Mouse (Mus musculus): ENCODE measurements around the gene Atp1b1. TPM values are rescaled to one million over a fixed set of nuclear protein-coding genes. Genes with fewer than 3 reads are reported as not detected.

Gene Atp1b1
- total RNA-seq, 2 experiments from 2014 or later = 416 to 492 TPM

DNA sequence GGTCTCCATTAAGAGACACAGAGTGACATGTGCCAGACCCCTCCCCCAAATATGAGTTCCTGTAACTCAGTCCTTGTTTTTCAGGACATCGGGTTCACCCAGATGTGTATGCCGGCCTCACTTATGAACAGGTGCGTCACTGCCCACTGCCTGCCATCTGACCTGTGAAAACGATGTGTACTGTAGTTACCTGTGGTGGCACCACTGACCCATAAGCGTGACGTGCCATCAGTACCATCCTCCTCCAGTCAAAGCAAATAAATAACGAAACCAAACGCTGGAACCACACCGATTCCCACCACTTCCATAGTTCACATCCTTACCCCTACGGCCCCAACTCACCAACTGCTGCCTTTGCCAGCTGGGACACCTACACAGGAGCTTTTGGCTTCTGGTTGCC is 11.6 kb downstream of the Atp1b1 start:
- no peak for DNase-seq (ENCODE audit: low spot score)
- intact Hi-C loops (cut with DNase I) = no loop called here

DNA sequence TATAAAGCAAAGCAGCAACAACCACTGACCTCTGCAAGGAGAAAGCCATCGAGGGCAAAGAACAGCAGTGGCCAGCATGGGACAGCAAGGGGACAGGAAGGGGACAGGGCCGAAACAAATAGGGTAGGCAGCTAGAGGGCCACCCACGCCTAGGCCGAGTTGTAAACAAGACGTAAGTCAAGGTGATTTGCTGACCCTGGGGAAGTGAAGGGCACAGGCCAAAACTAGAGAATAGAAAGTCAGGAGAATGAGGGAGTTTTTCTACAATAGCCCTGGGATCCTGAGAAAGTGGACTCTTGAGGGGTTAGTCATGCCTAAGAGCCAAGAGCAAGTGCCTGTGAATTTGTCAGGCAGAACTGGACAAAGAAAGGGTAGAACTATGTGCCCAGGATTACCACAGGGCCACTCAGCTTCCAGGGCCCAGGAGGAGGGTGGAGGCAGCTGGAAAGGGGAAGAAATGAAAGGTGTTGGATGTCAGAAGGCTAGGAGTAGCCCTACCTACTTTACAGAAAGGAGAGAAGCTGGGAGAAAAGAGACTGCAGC is 12.5 kb downstream of the Atp1b1 start:
- DNase-seq (ENCODE audit: low spot score) = no peak
- intact Hi-C loops (cut with DNase I) = no loop called here

DNA sequence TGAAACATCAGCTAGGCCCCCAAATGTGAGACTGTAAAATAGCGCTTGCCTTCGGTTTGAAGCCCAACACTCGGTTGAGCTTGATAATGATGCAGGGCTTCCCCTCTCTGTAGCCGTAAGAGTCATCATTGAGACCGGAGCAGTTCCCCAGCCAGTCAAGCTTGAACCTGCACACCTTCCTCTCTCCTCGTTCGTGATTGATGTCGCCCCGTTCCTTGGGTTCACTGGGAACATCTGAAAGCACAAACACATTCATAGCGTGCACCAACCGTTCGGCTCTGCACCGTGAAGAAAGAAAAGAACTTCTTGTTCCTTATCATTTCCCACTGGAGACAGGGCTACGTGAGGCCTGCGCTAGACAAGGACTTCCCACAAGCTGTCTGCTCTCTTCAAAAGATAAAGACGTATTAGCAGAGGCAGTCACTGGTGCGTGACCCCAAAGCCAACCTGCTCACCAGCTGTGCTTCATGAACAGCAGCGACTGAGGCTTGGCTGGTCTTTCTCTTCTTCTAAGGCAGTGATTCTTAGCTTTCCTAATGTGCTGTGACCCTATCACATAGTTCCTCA is 16.7 kb downstream of the Atp1b1 start:
- no peak for DNase-seq (ENCODE audit: low spot score)
- intact Hi-C loops (cut with DNase I) = no loop called here

DNA sequence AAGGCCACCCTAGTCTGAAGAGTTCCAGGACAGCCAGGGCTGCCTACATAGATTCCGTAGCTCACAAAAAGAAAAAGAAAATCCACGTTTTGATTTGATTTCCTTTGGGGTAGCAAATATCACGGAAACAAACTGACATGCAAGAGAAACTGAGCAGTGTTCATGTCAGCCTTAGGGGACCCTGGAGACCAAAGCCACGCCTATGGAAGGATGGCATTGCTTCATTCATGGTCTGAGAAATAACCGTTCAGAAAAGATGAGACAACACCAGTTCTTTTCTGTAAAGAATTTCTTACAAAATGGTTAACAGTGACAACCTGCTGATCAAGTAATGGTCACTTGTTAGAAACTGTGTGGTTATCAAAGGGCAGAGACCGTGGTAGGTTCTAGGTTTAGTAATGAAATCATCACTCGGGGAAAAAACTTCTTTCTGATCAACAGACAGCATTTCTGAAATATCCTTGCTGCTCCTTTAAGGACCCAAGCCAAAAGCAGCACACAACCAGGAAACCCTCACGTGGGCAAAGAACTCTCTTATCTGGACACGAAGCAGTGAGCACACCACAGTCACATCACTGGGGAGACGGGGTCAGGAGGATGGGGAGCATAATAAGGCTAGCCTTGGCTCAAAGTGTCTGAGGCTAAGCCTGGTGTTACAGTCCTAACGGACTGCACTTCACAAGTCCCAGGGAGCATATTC is 17.3 kb downstream of the Atp1b1 start:
- DNase-seq (ENCODE audit: low spot score) = no peak
- intact Hi-C loops (cut with DNase I) = no loop called here

DNA sequence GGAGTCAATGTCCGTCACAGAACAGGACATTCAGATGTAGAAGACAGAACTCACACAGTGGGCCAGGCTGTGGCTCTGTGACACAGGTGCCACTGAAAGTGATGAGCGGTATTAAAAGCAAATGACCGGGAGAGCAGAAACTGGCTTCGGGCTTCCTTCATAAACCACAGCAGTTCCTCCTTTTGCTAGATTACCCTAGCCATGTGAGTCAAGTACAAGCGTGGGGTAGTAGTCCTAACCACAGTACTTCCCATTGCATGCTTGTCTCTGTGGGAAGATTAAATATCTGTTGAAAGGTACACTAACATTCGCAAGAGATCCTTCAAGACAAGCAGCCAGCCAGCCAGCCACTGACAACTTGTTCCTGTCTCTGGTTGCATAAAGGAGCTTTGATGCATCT is 17.9 kb downstream of the Atp1b1 start:
- intact Hi-C loops (cut with DNase I) = no loop called here
- no peak for DNase-seq (ENCODE audit: low spot score)

DNA sequence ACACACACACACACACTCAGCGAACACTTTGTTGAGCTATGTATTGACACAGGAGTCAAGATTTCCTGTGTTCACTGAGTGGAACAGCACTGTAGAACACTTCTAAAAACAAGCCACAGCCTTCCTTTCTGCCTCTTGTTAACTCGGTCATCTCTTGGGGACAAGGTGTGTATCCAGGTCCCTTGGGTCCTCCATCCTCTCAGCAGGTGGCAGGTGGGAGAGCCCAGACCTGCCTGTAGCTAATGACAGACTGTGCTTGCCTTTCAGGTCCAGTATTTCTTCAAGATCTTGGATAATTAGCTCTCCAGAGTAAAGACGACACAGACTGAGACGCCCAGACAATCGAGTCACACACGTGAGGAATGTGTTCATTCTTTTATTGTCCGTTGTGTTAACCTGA is 21.4 kb downstream of the Atp1b1 start:
- no peak for DNase-seq (ENCODE audit: low spot score)
- intact Hi-C loops (cut with DNase I) = no loop called here

DNA sequence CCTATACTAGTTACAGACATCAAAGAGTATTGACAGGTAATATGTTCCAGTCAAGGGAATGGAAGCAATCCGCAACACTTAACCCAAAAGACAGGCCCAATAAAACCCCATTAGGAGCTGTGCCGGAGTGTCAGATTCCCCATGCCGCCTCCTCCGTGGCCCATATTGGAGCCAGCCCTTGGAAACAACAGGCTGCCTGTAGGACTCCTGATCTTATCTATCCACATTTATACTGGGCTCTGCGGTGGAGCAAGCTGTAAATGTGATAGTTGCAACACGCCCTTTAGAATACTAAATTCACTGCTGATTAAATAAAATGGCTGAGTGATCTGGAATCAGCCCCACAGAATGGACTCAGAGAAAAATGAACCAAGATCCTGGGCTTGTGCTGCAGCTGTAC is 24.1 kb downstream of the Atp1b1 start:
- intact Hi-C loops (cut with DNase I) = no loop called here
- DNase-seq (ENCODE audit: low spot score) = no peak

DNA sequence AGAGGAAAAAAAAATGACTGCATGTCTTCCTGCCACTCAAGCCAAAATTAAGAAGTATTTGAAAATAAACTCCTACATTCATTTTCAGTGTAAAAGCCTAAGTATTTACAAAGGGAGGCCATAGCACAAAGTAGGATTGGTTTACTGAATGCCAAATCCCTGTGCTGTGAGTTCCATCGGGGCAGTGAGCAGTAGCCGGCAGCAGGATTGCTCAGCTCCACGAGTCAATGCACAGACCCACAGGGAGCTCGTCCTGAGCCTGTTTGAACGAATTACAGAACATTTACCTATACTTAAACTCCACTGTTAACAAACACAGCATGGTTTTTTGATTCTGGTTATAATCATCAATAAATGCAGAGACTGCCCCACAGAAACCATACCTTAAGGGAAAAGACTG is 25.5 kb downstream of the Atp1b1 start:
- no peak for DNase-seq (ENCODE audit: low spot score)
- intact Hi-C loops (cut with DNase I) = no loop called here

DNA sequence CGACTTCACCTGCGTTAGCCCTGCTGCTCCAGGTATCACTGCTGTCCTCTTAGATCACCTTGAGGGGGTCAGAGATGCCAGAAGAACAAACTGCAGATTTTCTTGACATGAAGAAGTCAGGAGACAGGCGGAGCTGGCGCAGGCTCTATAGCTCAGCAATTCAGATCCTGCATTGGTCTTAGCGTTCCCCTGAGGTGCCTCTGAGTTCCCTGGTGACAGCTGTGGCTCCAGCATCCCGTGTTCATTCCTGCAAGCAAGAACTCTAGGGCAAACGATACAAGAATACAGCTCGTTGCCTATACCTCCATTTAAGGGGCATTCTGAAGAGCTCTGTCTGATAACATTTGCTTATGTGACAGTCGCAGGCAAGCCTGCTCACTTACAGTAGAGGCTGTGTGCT is 29.5 kb downstream of the Atp1b1 start:
- intact Hi-C loops (cut with DNase I) = no loop called here

DNA sequence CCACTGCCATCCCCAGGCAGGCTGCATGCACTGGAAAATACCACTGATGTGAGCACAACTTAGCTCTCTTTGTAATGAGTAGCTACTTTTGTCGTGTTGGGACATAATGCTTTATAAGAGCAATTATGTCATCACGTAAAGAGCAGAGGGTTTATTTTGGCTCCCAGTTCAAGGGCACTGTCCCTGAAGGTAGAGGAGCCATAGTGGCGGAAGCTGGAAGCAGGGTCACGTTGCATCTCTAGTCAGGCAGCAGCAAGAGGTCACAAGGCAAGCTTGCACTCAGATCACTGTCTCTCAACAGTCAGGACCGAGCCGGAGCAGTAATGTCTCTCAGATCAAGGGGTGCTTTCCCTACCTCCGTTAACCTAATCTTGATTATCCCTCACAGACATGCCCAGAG is 30.4 kb downstream of the Atp1b1 start:
- DNase-seq (ENCODE audit: low spot score) = no peak
- intact Hi-C loops (cut with DNase I) = no loop called here

More for the DNA sequence above, 29.5 kb downstream of the Atp1b1 start:
- no peak for DNase-seq (ENCODE audit: low spot score)

DNA sequence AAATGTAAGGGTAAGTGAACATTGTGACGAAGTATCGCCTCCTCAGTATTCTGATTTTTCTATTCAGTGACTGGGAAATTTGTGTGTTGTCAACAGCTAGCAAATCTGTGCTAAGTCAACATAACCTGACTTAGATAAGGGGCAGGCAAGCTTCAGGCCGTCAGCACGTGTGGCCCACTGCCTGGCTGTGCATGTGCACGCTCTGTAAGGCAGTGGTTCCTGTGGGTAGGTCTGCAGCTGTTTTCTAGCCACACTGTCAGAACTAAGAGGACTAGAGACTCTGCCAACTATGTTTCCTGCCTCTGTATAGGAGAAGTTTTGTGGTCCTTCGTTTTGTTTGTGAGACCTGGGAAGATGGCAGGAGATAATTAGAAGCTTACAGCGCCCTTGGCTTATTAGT is 31.9 kb downstream of the Atp1b1 start:
- intact Hi-C loops (cut with DNase I) = no loop called here
- DNase-seq (ENCODE audit: low spot score) = no peak

DNA sequence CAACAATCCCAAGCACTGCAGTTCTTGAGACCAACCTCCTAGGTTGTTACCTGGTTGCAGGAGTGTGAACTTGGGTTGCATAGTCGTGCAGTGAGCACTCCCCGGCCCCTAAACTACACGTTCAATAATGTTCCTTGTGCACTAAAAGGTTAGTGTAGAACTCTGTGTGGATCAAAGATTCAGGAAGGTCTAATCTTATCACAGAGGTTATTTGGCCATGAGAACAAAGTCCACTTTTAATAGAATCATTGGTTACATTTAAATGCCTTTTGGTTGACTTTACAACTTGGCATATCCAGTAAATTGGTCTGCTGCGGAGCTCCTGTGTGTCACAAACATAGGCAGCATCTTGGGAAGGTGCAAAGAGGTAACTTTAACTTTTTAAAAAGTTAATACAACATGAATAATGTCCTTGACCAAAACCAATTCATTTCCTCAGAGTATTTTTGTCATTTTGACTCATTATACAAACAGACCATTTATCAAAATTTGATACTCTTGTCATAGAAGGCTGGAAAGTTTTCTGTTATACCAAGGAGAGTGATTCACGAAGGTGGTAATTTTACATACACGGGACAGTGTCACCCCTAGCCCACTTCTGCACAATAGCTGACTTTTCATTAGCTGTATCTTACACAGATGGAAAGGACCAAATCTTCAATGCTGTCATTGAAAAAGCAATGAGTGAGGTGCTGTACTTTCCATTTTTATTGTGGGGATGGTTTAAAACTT is 37.4 kb downstream of the Atp1b1 start:
- no peak for DNase-seq (ENCODE audit: low spot score)
- intact Hi-C loops (cut with DNase I) = no loop called here

DNA sequence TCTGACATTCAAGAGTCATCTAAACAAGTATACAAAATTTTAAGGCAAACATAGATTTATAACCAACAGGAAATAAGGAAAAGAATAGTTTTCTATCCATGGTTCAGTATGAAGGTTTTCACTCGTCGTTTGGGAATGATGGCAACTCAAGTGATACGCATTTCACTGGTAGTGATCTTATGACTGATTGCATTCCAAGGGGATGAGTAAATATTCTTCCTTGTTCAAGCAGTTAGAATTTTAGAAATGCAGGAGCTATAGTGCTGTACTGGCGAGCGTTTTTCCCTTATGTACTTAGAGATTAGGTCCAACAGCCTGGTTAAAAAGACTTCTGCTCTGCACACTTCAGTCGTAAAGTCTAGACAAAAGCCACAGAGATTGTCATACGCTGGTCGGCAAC is 38.8 kb downstream of the Atp1b1 start:
- intact Hi-C loops (cut with DNase I) = no loop called here
- no peak for DNase-seq (ENCODE audit: low spot score)

DNA sequence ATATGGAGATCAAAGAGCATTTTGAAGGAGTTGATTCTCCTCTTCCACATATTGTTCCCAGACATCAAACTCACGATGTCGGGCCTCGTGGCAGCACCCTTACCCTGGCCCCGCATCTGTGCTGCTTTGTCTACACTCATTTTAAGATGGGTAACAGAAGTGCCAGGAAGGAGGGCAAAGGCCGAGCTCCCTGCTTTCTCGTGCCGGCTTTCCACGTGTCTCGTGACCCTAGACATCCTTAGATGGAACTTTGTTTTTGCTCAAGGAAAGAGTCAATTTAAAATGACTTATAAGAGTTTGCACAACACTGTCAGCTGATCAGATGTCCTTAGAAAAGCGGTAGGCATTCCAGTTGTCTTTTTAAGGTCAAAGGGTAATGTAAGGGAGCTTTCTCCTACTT is 39.8 kb downstream of the Atp1b1 start:
- intact Hi-C loops (cut with DNase I) = no loop called here
- DNase-seq (ENCODE audit: low spot score) = no peak

DNA sequence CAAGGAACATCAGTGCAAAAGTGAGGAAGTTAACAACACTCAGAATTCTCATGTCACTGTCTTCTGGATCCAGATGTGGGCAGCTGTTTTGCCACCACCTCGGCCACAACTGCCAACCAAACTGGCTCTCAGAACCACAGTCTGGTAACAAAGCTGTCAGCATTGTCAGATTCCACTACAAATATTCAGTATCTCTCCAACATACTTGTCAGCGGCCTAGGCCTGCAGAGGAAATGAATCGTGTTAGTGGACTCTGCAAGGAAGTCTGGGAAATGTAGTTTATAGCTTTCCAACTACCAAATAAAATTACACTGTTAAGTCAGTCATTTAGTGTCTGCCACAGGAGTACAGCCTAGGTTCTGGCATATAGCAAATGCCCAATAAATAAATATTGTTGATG is 40.6 kb downstream of the Atp1b1 start:
- no peak for DNase-seq (ENCODE audit: low spot score)
- intact Hi-C loops (cut with DNase I) = no loop called here

DNA sequence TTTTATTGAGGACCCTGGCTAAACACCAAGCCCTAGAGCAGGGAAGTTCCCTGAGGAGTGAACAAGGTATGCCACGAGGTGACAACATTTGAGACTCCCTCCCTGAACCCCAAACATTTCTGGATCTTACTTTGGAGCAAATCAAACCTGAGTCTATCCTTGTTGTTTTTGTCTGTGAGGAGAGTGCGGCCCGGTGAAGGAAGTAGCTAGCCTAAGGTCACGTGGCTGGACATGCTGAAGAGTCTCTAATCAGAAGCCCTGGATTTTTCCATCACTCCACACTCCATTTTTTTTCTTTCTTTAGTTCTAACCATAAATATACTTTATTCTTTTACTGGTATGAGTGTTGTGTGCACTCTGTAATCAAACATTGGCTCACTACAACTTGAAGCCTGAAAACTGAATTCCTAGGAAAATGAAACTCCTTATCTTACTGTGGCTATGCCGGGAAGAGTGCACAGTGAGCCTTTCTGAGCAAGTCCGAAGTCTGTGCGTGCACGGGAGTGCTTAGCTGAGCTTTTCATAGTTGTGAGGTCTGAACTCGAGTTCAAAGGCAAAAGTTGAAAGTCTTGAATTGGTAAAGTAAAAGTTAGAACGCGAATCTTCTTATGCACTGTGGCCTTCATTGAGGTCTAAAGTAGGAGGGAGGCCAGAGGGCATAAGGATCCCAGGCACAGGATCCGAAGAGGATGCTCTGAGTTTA is 41.3 kb downstream of the Atp1b1 start:
- intact Hi-C loops (cut with DNase I) = no loop called here

DNA sequence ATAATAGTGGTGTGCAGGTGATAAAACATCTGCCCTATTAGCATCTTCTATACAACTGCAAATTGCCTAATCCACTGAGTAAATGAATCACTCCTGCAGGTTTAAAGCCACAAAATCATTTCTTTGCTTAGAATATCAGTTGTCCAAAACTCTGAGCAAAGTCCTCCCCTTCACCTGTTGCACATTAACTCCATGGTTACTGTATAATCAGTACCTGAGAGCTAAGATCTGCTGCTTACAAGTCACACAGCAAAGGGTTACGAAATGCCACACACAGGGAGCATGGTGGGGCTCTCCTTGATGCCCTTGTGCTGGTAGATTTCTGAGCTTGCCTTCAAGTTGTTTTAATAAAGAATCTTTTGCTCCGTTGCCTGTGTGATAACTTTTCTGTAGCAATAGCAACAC is 42.8 kb downstream of the Atp1b1 start:
- intact Hi-C loops (cut with DNase I) = no loop called here
- no peak for DNase-seq (ENCODE audit: low spot score)

More for the DNA sequence above, 41.3 kb downstream of the Atp1b1 start:
- DNase-seq (ENCODE audit: low spot score) = no peak

DNA sequence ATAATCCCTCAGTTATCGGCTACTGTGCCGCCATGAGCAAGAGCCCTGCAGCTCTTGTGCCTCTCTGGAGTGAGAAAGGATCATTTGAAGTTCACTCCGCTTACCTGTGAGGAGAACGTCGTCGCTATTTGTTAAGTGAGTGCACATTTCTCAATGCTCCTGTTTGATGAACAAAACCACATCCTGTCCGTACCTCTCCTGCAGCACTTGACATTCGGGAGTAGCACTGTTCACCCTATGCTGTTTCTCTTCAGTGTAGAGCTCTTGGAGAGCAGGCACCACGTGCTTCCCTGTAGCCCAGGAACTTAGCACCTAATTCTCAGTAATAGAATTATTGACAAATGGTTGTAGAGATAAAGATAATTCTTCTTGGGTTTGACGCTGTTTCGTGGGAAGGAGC is 44.5 kb downstream of the Atp1b1 start:
- no peak for DNase-seq (ENCODE audit: low spot score)
- intact Hi-C loops (cut with DNase I) = no loop called here

DNA sequence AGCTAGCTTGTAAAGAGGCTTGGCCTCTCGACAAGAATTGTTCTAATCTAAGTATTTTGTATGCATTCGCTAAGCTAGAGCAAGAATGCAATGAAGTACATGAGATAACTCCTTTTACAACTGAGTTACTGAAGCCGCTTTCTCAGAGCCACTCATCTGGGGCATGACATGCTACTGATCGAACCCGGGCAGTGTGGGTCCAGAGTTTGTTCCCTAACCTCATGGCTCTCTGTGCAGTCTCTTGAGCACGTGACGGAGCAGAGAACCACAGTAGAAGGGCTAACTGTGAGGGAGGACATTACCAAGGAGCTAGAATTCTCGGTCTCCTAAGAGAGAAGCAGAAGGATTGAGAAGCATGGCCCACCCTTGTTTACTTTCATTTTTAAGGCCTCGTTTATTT is 45.2 kb downstream of the Atp1b1 start:
- intact Hi-C loops (cut with DNase I) = no loop called here
- DNase-seq (ENCODE audit: low spot score) = no peak

DNA sequence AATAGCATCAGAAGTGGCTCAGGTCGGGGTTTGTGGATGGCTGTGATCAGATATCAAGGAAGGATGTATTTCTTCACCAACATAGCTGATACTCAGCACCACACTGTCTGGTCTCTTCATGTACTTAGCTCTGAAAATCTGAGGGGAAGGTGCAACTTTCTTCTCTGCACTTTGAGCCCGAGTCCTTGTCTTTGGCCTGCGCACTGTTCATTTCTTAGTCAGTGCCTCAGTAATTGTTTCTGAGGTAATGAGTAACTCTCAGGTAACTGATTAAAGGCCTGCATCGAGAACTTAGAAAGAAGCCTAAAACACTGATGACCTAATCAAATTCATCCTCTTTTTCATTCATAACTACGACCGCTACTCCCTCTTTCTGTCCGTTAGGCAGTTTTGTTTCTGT is 46.8 kb downstream of the Atp1b1 start:
- DNase-seq (ENCODE audit: low spot score) = no peak
- intact Hi-C loops (cut with DNase I) = no loop called here

DNA sequence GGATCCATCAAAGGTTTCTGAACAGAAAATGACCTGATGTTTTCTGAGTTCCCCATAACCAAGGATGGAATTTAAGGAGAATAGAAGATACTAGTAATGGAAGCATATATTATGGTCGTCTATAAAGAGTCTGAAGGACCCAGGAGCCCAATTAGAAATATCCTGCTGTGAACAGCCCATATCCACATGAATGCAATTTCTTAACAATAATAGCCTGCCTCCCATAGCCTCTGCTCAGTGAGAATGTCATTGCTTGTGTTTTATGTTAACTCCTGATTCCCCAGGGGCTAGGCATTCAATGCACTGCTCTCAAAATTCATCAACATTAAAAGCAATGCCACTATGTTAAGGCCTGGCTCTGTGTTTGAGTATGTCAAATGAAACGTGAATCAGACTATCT is 49.5 kb downstream of the Atp1b1 start:
- no peak for DNase-seq (ENCODE audit: low spot score)
- intact Hi-C loops (cut with DNase I) = no loop called here
